8 mouse cellular contexts compared by ENCODE assay signal in genomic region chr10:29534830-29535227, GRCm38 (mm10). TPM values are rescaled to one million over a fixed set of nuclear protein-coding genes. Genes with fewer than 3 reads are reported as not detected.
DNase-seq lines count a peak whose midpoint lies in the region; ATAC-seq lines count a peak whose summit lies in the region.

No protein-coding gene starts in this region.

- peaks cover 32% of the 10 kb centered on the region for H3K27me3 ChIP-seq in kidney, embryonic 15.5 days
- H3K27me3 ChIP-seq in embryonic facial prominence, embryonic 11.5 days (ENCODE audit: control insufficient read depth, insufficient read depth, low read length): peaks cover 4% of the 10 kb centered on the region; the same call in 1 of the 2 replicates
- H3K27me3 ChIP-seq in intestine, embryonic 16.5 days (replicated peaks; ENCODE audit: control insufficient read depth, insufficient read depth, low read length): peaks cover 2% of the 10 kb centered on the region; the same call in 1 of the 2 replicates
- H3K27me3 ChIP-seq in neural tube, embryonic 14.5 days (ENCODE audit: control insufficient read depth, insufficient read depth, low read length): peaks cover 4% of the 10 kb centered on the region; the same call in 1 of the 2 replicates

- H3K36me3 ChIP-seq in kidney, embryonic 15.5 days: no peaks in the 10 kb centered on the region
- no peaks in the 10 kb centered on the region for H3K36me3 ChIP-seq in embryonic facial prominence, embryonic 11.5 days (replicated peaks; ENCODE audit: control insufficient read depth, insufficient read depth, low read depth, low read length)
- H3K36me3 ChIP-seq in intestine, embryonic 16.5 days (ENCODE audit: control insufficient read depth, insufficient read depth, low read length): no peaks in the 10 kb centered on the region
- H3K36me3 ChIP-seq in neural tube, embryonic 14.5 days (ENCODE audit: control insufficient read depth, insufficient read depth, low read length): no peaks in the 10 kb centered on the region

- no peak for ATAC-seq in kidney, embryonic 15.5 days (replicated peaks; ENCODE audit: low FRiP score)
- ATAC-seq in embryonic facial prominence, embryonic 11.5 days (replicated peaks; ENCODE audit: insufficient number of reproducible peaks, low FRiP score, low TSS enrichment, low read depth): peak; percentile 57
- ATAC-seq in intestine, embryonic 16.5 days: 0 out of 2 replicates have a peak, but pooled peaks have one; percentile 40
- ATAC-seq in neural tube, embryonic 14.5 days (ENCODE audit: low read depth): 0 out of 2 replicates have a peak, but pooled peaks have one; percentile 35
- no peak for ATAC-seq in megakaryocyte progenitor cell, adult 5-6 weeks (replicated peaks; ENCODE audit: poor library complexity)

- peaks cover 28% of the 10 kb centered on the region for H3K4me1 ChIP-seq in kidney, embryonic 15.5 days
- peaks cover 3% of the 10 kb centered on the region; the same call in 1 of the 2 replicates for H3K4me1 ChIP-seq in embryonic facial prominence, embryonic 11.5 days (ENCODE audit: control insufficient read depth, insufficient read depth, low read length)
- peaks cover 11% of the 10 kb centered on the region; the same call in 1 of the 2 replicates for H3K4me1 ChIP-seq in intestine, embryonic 16.5 days (ENCODE audit: control insufficient read depth, insufficient read depth, low read length)
- peaks cover 11% of the 10 kb centered on the region for H3K4me1 ChIP-seq in neural tube, embryonic 14.5 days (ENCODE audit: control insufficient read depth, insufficient read depth, low read length)

- H3K9ac ChIP-seq in kidney, embryonic 15.5 days: 0 out of 2 replicates have a peak overlapping the region, but pooled peaks have one; percentile 12
- H3K9ac ChIP-seq in embryonic facial prominence, embryonic 11.5 days (replicated peaks; ENCODE audit: low read length): no peak overlapping the region; the same call in 1 of the 2 replicates
- H3K9ac ChIP-seq in intestine, embryonic 16.5 days (ENCODE audit: low read depth, low read length): peak overlapping the region; percentile 74
- H3K9ac ChIP-seq in neural tube, embryonic 14.5 days (replicated peaks; ENCODE audit: low read depth, low read length): peak overlapping the region; percentile 8; the same call in 1 of the 2 replicates

- no peak for DNase-seq in kidney, adult 8-10 months
- no peak for DNase-seq in embryonic facial prominence, embryonic 11.5 days (ENCODE audit: low spot score)
- no peak for DNase-seq in thymus, postnatal 25 days
- DNase-seq in T-cell, adult 2 months (ENCODE audit: low spot score): no peak

- peak overlapping the region; percentile 96 for H3K4me2 ChIP-seq in kidney, embryonic 15.5 days
- H3K4me2 ChIP-seq in embryonic facial prominence, embryonic 11.5 days (ENCODE audit: low read depth, low read length): peak overlapping the region; percentile 86
- peak overlapping the region; percentile 89 for H3K4me2 ChIP-seq in intestine, embryonic 16.5 days (ENCODE audit: low read depth, low read length)
- peak overlapping the region; percentile 99 for H3K4me2 ChIP-seq in neural tube, embryonic 14.5 days (ENCODE audit: low read depth, low read length)

- no peak overlapping the region for H3K27ac ChIP-seq in kidney, embryonic 15.5 days
- H3K27ac ChIP-seq in embryonic facial prominence, embryonic 11.5 days (replicated peaks; ENCODE audit: low read depth, low read length): no peak overlapping the region
- H3K27ac ChIP-seq in intestine, embryonic 16.5 days (ENCODE audit: low read length): peak overlapping the region; percentile 34; the same call in 1 of the 2 replicates
- no peak overlapping the region for H3K27ac ChIP-seq in neural tube, embryonic 14.5 days (ENCODE audit: low read depth, low read length)

- H3K4me3 ChIP-seq in kidney, embryonic 15.5 days (replicated peaks): peak overlapping the region; percentile 70
- H3K4me3 ChIP-seq in embryonic facial prominence, embryonic 11.5 days (ENCODE audit: low read depth, low read length): peak overlapping the region; percentile 66
- H3K4me3 ChIP-seq in intestine, embryonic 16.5 days (ENCODE audit: low read length): peak overlapping the region; percentile 73
- H3K4me3 ChIP-seq in neural tube, embryonic 14.5 days (ENCODE audit: low read depth, low read length): peak overlapping the region; percentile 59

- H3K9me3 ChIP-seq in kidney, embryonic 15.5 days (replicated peaks): no peaks in the 10 kb centered on the region
- no peaks in the 10 kb centered on the region for H3K9me3 ChIP-seq in embryonic facial prominence, embryonic 11.5 days (replicated peaks; ENCODE audit: control insufficient read depth, low read length)
- no peaks in the 10 kb centered on the region for H3K9me3 ChIP-seq in intestine, embryonic 16.5 days (ENCODE audit: control insufficient read depth, low read length)
- H3K9me3 ChIP-seq in neural tube, embryonic 14.5 days (ENCODE audit: control insufficient read depth, low read length): no peaks in the 10 kb centered on the region

- under 1% methylated on average over 7 of the region's 7 CpGs for WGBS in kidney, embryonic 15.5 days
- 0% methylated on average over 7 of the region's 7 CpGs for WGBS in embryonic facial prominence, embryonic 11.5 days
- WGBS in intestine, embryonic 16.5 days: 0% methylated on average over 7 of the region's 7 CpGs
- 2% methylated on average over 7 of the region's 7 CpGs for WGBS in neural tube, embryonic 14.5 days

RNA-seq across cellular contexts. Expression of gene Rspo3, which starts 0.8 kb away (rescaled TPM):
- polyA plus RNA-seq in kidney, embryonic 15.5 days (2015; fragmentation: Nextera tagmentation; extraction: Ambion mirVana): 8.9 and 9.1 TPM in 2 replicates
- polyA plus RNA-seq in embryonic facial prominence, embryonic 11.5 days (2014; fragmentation: Nextera tagmentation; extraction: Ambion mirVana): 11.4 and 14.2 TPM in 2 replicates
- 9.1 and 9.3 TPM in 2 replicates for polyA plus RNA-seq in intestine, embryonic 16.5 days (2015; fragmentation: Nextera tagmentation; extraction: Ambion mirVana)
- 3.8 and 4.2 TPM in 2 replicates for polyA plus RNA-seq in neural tube, embryonic 14.5 days (2014; fragmentation: Nextera tagmentation; extraction: Ambion mirVana)
- total RNA-seq in megakaryocyte progenitor cell, adult 5-6 weeks (2015): not detected in 2 replicates
- not detected in 2 replicates for total RNA-seq in megakaryocyte progenitor cell, adult 5-6 weeks (2017)

Comparison
In these comparisons a context has a peak if more than half of its experiments do, and no peak if none do; other contexts are left out.
1. ATAC-seq: peak in embryonic facial prominence, embryonic 11.5 days (single experiment), intestine, embryonic 16.5 days (single experiment) and neural tube, embryonic 14.5 days (single experiment); none in kidney, embryonic 15.5 days (single experiment) and megakaryocyte progenitor cell, adult 5-6 weeks (single experiment).
2. Peak in every context shown above with its lines, with median percentiles within 50 percentile points of each other: H3K4me2 ChIP-seq and H3K4me3 ChIP-seq.